Mouse (Mus musculus): ENCODE data around the gene Taf7l.
A peak's percentile ranks its signal among the peaks of the same experiment; 100 is the strongest.

Gene Taf7l

GRCm38 (mm10) chrX:134476290-134476689 lies at the start of gene Taf7l:
Gene Taf7l (minus strand): TSS chrX:134476490.
- no peak for DNase-seq

- no peak for DNase-seq
These were observed 49.0 kb upstream of the Taf7l start for GRCm38 (mm10) chrX:134525260-134525659.

GRCm38 (mm10) chrX:134523772-134524171 lies 47.5 kb upstream of the Taf7l start:
- no peak for DNase-seq

- no peak for DNase-seq
These were observed 33.2 kb upstream of the Taf7l start for GRCm38 (mm10) chrX:134509473-134509872.

- no peak for DNase-seq
These were observed 31.7 kb upstream of the Taf7l start for GRCm38 (mm10) chrX:134507977-134508376.

- no peak for DNase-seq
These were observed 24.4 kb upstream of the Taf7l start for GRCm38 (mm10) chrX:134500651-134501050.

- no peak for DNase-seq
These were observed 5.4 kb upstream of the Taf7l start for GRCm38 (mm10) chrX:134481720-134482119.

GRCm38 (mm10) chrX:134474988-134475710 lies 1.1 kb downstream of the Taf7l start:
- peak; percentile 6 for DNase-seq

- no peak for DNase-seq
These were observed 49.0 kb downstream of the Taf7l start for GRCm38 (mm10) chrX:134427307-134427706.

GRCm38 (mm10) chrX:134426819-134427218 lies 49.5 kb downstream of the Taf7l start:
- DNase-seq = no peak

GRCm38 (mm10) chrX:134425798-134426197 lies 50.5 kb downstream of the Taf7l start:
- no peak for DNase-seq

- no peak for DNase-seq
These were observed 52.0 kb downstream of the Taf7l start for GRCm38 (mm10) chrX:134424263-134424662.

- DNase-seq = no peak
These were observed 56.2 kb downstream of the Taf7l start for GRCm38 (mm10) chrX:134420097-134420496.

- DNase-seq = no peak
These were observed 64.2 kb downstream of the Taf7l start for GRCm38 (mm10) chrX:134412096-134412495.
